Mouse (Mus musculus): ENCODE measurements around the gene Tmod3.

- TF ChIP-seq CTCF (IDR thresholded peaks at IDR 0.05; ENCODE audit: borderline replicate concordance, extremely low read depth, insufficient read depth, insufficient read length) (no peak), POLR2A (IDR thresholded peaks at IDR 0.05; ENCODE audit: borderline replicate concordance, extremely low read depth, insufficient read depth, insufficient read length, poor library complexity, severe bottlenecking) (no peak)
Measured at GRCm38 (mm10) chr9:75560353-75560752, 896 bp upstream of the Tmod3 start.

All from brain, embryonic 14.5 days (tissue).